Mouse (Mus musculus): ENCODE results near the gene Entr1. TPM values are rescaled to one million over a fixed set of nuclear protein-coding genes. Genes with fewer than 3 reads are reported as not detected.

Entr1 gene
- polyA plus RNA-seq, 1 experiment: 68.4 TPM

GRCm38 (mm10) chr2:26356231-26356630 is 32.9 kb downstream of the Entr1 start:
- Histone ChIP-seq H3K36me3 (ENCODE audit: control insufficient read depth, insufficient read depth, low read length, poor library complexity, severe bottlenecking) (no peaks in the 10 kb centered on the region), H3K9ac (ENCODE audit: low read depth, poor library complexity, severe bottlenecking) (no peak overlapping the region), H3K9me3 (replicated peaks; ENCODE audit: control insufficient read depth, insufficient read depth, low read length, poor library complexity, severe bottlenecking) (no peaks in the 10 kb centered on the region), H3K4me3 (ENCODE audit: low read depth, low read length) (no peak overlapping the region), H3K27me3 (ENCODE audit: control insufficient read depth, insufficient read depth, low read length, poor library complexity, severe bottlenecking) (no peaks in the 10 kb centered on the region), H3K27ac (ENCODE audit: insufficient read depth, low read length) (no peak overlapping the region), H3K4me1 (ENCODE audit: control insufficient read depth, insufficient read depth, low read length) (peaks cover 1% of the 10 kb centered on the region)
- TF ChIP-seq POLR2A (IDR thresholded peaks at IDR 0.05; ENCODE audit: insufficient read depth, low read length) (no peak), EP300 (IDR thresholded peaks at IDR 0.05; ENCODE audit: insufficient read depth, low read depth, low read length) (no peak), CTCF (IDR thresholded peaks at IDR 0.05; ENCODE audit: low read depth, low read length) (no peak)

GRCm38 (mm10) chr2:26354401-26354800 is 34.7 kb downstream of the Entr1 start:
- Histone ChIP-seq H3K4me3 (ENCODE audit: low read depth, low read length) (no peak overlapping the region), H3K27me3 (ENCODE audit: control insufficient read depth, insufficient read depth, low read length, poor library complexity, severe bottlenecking) (no peaks in the 10 kb centered on the region), H3K27ac (ENCODE audit: insufficient read depth, low read length) (no peak overlapping the region), H3K9ac (ENCODE audit: low read depth, poor library complexity, severe bottlenecking) (no peak overlapping the region), H3K9me3 (replicated peaks; ENCODE audit: control insufficient read depth, insufficient read depth, low read length, poor library complexity, severe bottlenecking) (no peaks in the 10 kb centered on the region), H3K4me1 (ENCODE audit: control insufficient read depth, insufficient read depth, low read length) (peaks cover 1% of the 10 kb centered on the region), H3K36me3 (ENCODE audit: control insufficient read depth, insufficient read depth, low read length, poor library complexity, severe bottlenecking) (no peaks in the 10 kb centered on the region)
- TF ChIP-seq CTCF (IDR thresholded peaks at IDR 0.05; ENCODE audit: low read depth, low read length): no peak
- no peak for TF ChIP-seq EP300 (IDR thresholded peaks at IDR 0.05; ENCODE audit: insufficient read depth, low read depth, low read length)
- TF ChIP-seq POLR2A (IDR thresholded peaks at IDR 0.05; ENCODE audit: insufficient read depth, low read length): no peak

DNA sequence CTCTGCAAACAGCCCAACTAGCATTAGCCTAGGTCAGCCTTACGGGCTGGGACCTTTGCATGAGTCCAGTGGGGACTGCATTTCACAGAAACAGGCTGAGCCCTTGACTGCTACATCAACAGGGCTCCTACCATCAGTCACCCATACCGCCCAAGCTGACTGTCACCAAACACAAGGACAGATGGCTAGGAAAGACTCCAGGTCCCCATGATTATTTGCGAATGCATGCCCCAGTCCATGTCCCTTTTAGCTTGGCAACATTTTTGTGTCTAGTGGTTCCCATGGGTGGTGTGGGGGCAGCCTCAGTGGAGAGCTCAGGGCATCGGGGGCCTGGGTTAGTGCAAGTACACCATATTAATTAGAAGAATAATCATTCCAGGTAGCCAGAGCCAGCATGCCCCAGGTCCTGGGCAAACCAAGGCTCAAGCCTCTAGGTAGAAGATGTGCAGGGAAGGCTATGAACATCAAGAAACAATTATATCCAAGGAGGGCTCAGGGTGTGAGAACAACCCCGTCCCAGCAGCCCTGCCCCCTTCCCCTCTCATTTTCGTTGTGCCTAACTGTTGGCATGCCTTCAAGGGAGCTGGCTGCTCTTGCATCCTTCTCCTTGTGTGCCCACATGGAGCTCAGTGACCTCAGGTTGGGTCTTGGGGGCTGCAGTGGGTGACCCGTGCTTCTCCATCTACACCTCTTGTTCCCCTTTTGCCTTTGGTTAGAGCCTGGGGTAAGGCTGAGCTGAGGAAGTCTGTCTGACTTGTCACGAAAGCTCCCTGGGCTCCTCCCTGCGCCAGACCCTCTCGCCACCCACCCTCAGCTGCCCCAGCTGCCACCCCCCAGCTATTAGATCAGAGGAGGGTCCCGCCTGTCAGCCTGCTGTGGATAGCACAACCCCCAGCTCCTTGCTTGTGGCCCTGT is 35.8 kb downstream of the Entr1 start:
- no peaks in the 10 kb centered on the region for H3K9me3 ChIP-seq (replicated peaks; ENCODE audit: control insufficient read depth, insufficient read depth, low read length, poor library complexity, severe bottlenecking)
- H3K36me3 ChIP-seq (ENCODE audit: control insufficient read depth, insufficient read depth, low read length, poor library complexity, severe bottlenecking): no peaks in the 10 kb centered on the region
- H3K27ac ChIP-seq (ENCODE audit: insufficient read depth, low read length): no peak overlapping the region
- no peaks in the 10 kb centered on the region for H3K27me3 ChIP-seq (ENCODE audit: control insufficient read depth, insufficient read depth, low read length, poor library complexity, severe bottlenecking)
- H3K4me3 ChIP-seq (ENCODE audit: low read depth, low read length): peak overlapping the region; percentile 68; the same call in 1 of the 2 replicates
- H3K9ac ChIP-seq (ENCODE audit: low read depth, poor library complexity, severe bottlenecking): peak overlapping the region; percentile 79; the same call in 1 of the 2 replicates
- TF ChIP-seq CTCF (IDR thresholded peaks at IDR 0.05; ENCODE audit: low read depth, low read length): no peak
- TF ChIP-seq POLR2A (IDR thresholded peaks at IDR 0.05; ENCODE audit: insufficient read depth, low read length): no peak
- no peak for TF ChIP-seq EP300 (IDR thresholded peaks at IDR 0.05; ENCODE audit: insufficient read depth, low read depth, low read length)
- peaks cover 1% of the 10 kb centered on the region for H3K4me1 ChIP-seq (ENCODE audit: control insufficient read depth, insufficient read depth, low read length)

DNA sequence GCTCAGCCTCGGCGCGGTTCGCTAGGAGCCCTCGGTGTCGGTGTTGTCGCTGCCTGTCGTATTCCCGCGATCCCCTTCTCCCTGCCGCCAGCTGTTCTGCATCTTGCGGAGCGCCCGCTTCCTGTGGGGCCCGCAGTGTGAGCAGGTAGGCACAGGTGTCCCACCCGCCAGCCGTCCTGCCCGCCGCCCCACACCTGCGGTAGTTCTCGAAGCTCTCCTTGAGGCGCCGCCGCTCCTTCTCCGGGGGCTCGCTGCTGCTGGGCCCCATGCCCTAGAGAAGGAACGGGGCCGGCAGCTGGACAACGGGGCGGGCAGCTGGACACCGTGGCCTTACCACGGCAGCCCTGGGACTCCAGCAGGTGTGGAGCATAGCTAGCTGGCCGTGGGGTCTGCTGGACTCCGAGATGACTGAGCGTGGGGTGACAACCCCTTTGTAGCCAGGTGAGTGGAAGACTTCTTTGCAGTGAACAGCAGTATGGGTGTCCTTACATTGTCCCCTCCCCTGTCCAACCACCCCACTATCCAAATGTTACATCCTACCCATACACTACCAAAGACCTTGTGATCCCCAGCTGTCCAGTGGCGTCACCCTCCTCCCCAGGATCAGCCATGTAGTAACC is 36.7 kb downstream of the Entr1 start:
- no peaks in the 10 kb centered on the region for H3K27me3 ChIP-seq (ENCODE audit: control insufficient read depth, insufficient read depth, low read length, poor library complexity, severe bottlenecking)
- TF ChIP-seq EP300 (IDR thresholded peaks at IDR 0.05; ENCODE audit: insufficient read depth, low read depth, low read length): no peak
- TF ChIP-seq CTCF (IDR thresholded peaks at IDR 0.05; ENCODE audit: low read depth, low read length): no peak
- no peak for TF ChIP-seq POLR2A (IDR thresholded peaks at IDR 0.05; ENCODE audit: insufficient read depth, low read length)
- no peaks in the 10 kb centered on the region for H3K9me3 ChIP-seq (replicated peaks; ENCODE audit: control insufficient read depth, insufficient read depth, low read length, poor library complexity, severe bottlenecking)
- no peaks in the 10 kb centered on the region for H3K36me3 ChIP-seq (ENCODE audit: control insufficient read depth, insufficient read depth, low read length, poor library complexity, severe bottlenecking)
- H3K4me3 ChIP-seq (ENCODE audit: low read depth, low read length): peak overlapping the region; percentile 68
- H3K27ac ChIP-seq (ENCODE audit: insufficient read depth, low read length): no peak overlapping the region
- peak overlapping the region; percentile 79 for H3K9ac ChIP-seq (ENCODE audit: low read depth, poor library complexity, severe bottlenecking)
- H3K4me1 ChIP-seq (ENCODE audit: control insufficient read depth, insufficient read depth, low read length): peaks cover 1% of the 10 kb centered on the region

GRCm38 (mm10) chr2:26351358-26352290 is 37.5 kb downstream of the Entr1 start, which contains the start of gene Dnlz:
TSS of gene Dnlz (minus strand) at chr2:26352110.
- peaks cover 1% of the 10 kb centered on the region for H3K4me1 ChIP-seq (ENCODE audit: control insufficient read depth, insufficient read depth, low read length)
- H3K9ac ChIP-seq (ENCODE audit: low read depth, poor library complexity, severe bottlenecking): peak within 1 kb of the TSS; percentile 79
- H3K9me3 ChIP-seq (replicated peaks; ENCODE audit: control insufficient read depth, insufficient read depth, low read length, poor library complexity, severe bottlenecking): no peaks in the 10 kb centered on the region
- no peaks in the 10 kb centered on the region for H3K27me3 ChIP-seq (ENCODE audit: control insufficient read depth, insufficient read depth, low read length, poor library complexity, severe bottlenecking)
- peak within 1 kb of the TSS; percentile 79 for H3K4me3 ChIP-seq (ENCODE audit: low read depth, low read length)
- no peaks in the 10 kb centered on the region for H3K36me3 ChIP-seq (ENCODE audit: control insufficient read depth, insufficient read depth, low read length, poor library complexity, severe bottlenecking)
- no peak within 1 kb of the TSS for H3K27ac ChIP-seq (ENCODE audit: insufficient read depth, low read length)
- peak; percentile 57 for TF ChIP-seq CTCF (IDR thresholded peaks at IDR 0.05; ENCODE audit: low read depth, low read length)
- TF ChIP-seq POLR2A (IDR thresholded peaks at IDR 0.05; ENCODE audit: insufficient read depth, low read length): no peak
